Mouse (Mus musculus) heart, postnatal 0 days (tissue): ENCODE measurements around the gene Slc4a10.

Experiments
- CTCF ChIP-seq: IDR thresholded peaks from 2 replicates; pipeline ENCODE4 v1.5.1; 2016; ENCODE audit warnings: antibody characterized with exemption, control low read depth, low read depth
- EP300 ChIP-seq: IDR thresholded peaks from 2 replicates; pipeline ENCODE4 v1.6.1; 2016; ENCODE audit warnings: antibody characterized with exemption, low read depth

DNA sequence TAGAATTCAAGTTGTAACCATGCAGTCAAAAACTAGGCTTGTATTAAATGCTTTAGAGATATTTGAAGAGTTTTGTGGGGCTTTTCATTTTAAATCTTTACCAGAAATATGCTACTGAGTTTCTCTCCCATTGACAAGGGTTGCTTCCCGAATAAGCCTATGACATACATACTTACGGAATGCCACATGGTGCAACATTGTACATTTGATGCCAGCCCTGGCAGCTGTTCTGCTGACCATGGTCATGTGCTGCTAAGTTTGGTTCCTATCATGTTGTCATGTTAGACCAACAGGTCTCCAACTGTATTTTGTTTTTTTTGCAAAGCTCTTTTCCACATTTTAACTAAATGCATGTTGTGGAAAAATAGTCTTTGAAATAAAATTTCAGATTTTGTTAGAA, 279.1 kb downstream of the Slc4a10 start:
- no peak for TF ChIP-seq CTCF
- TF ChIP-seq EP300, result no peak; the same call in 1 of the 2 replicates
